Mouse (Mus musculus): ENCODE data around the gene Cd3d.

- TF ChIP-seq CHD2 (IDR thresholded peaks at IDR 0.05; ENCODE audit: low read depth, low read length) (no peak), HCFC1 (IDR thresholded peaks at IDR 0.05; ENCODE audit: borderline replicate concordance, insufficient read depth, low read length) (peak; percentile 87)
Observed at GRCm38 (mm10) chr9:44965126-44965832, 16.3 kb upstream of the Cd3d start, which contains the start of gene Ube4a.

Measured in ES-E14 (cell line).